Mouse (Mus musculus) subcutaneous adipose tissue, adult 2 months (tissue): Measurements from ENCODE around the gene Ssbp2. TPM values are rescaled to one million over a fixed set of nuclear protein-coding genes. Genes with fewer than 3 reads are reported as not detected.

Source experiments
- polyA plus RNA-seq: library from polyadenylated mRNA; depleted of rRNA; stranded (reverse); fragments of >200 nt; gene quantifications from 2 replicates; pipeline ENCODE4 v1.2.3, GENCODE M21; 2012; ENCODE audit warnings: low replicate concordance; rRNA removed

The Ssbp2 gene
- polyA plus RNA-seq = 21.0 and 48.1 TPM in 2 replicates

GRCm38 (mm10) chr13:91459896-91460620, at the start of gene Ssbp2:
Ssbp2 (plus strand) TSS chr13:91460283.

GRCm38 (mm10) chr13:91741280-91742047, 281.4 kb downstream of the Ssbp2 start, which contains the start of gene Acot12:
Acot12 (plus strand) TSS chr13:91741512.

Other genes with a start within 250 kb of the Ssbp2 start
- gene Atg10, start 236.3 kb upstream of the Ssbp2 start, polyA plus RNA-seq = 4.0 and 7.6 TPM in 2 replicates